In genomic region chr8:94998431-94998830, GRCm38 (mm10) we compare ENCODE assay signal across 9 mouse cellular contexts. TPM values are rescaled to one million over a fixed set of nuclear protein-coding genes. Genes with fewer than 3 reads are reported as not detected.
DNase-seq lines count a peak whose midpoint lies in the region; ATAC-seq lines count a peak whose summit lies in the region.
"Had no signal": no experiment of that assay in that cellular context is flagged by ENCODE, and none has a peak within 500 bp of the region (broad histone marks: within the 10 kb centered on the region; RNA-seq: fewer than 3 reads in every experiment).

No protein-coding gene starts in this region.

- H3K4me2 ChIP-seq in heart, embryonic 12.5 days = no peak overlapping the region
- peak overlapping the region; percentile 78 for H3K4me2 ChIP-seq in neural tube, embryonic 11.5 days (ENCODE audit: low read depth)
- H3K4me2 ChIP-seq in liver, embryonic 16.5 days (ENCODE audit: low read depth, low read length) = no peak overlapping the region
- no peak overlapping the region for H3K4me2 ChIP-seq in stomach, embryonic 16.5 days (ENCODE audit: low read depth, low read length)

- H3K9ac ChIP-seq in heart, embryonic 12.5 days = no peak overlapping the region
- H3K9ac ChIP-seq in neural tube, embryonic 11.5 days (ENCODE audit: low read length) = 0 out of 2 replicates have a peak overlapping the region, but pooled peaks have one; percentile 30
- H3K9ac ChIP-seq in liver, embryonic 16.5 days (ENCODE audit: low read depth, low read length) = no peak overlapping the region
- H3K9ac ChIP-seq in stomach, embryonic 16.5 days (ENCODE audit: low read length) = peak overlapping the region; percentile 14; the same call in 1 of the 2 replicates

- H3K36me3 ChIP-seq in heart, embryonic 12.5 days = no peaks in the 10 kb centered on the region
- H3K36me3 ChIP-seq in neural tube, embryonic 11.5 days (ENCODE audit: control insufficient read depth, insufficient read depth, low read length) = peaks cover 4% of the 10 kb centered on the region; the same call in 1 of the 2 replicates
- peaks cover 14% of the 10 kb centered on the region for H3K36me3 ChIP-seq in liver, embryonic 16.5 days (ENCODE audit: control insufficient read depth, insufficient read depth)
- no peaks in the 10 kb centered on the region for H3K36me3 ChIP-seq in stomach, embryonic 16.5 days (ENCODE audit: control insufficient read depth, insufficient read depth, low read length)

- WGBS in heart, embryonic 12.5 days = 33% methylated on average over 2 of the region's 2 CpGs
- WGBS in neural tube, embryonic 11.5 days = 29% methylated on average over 2 of the region's 2 CpGs
- WGBS in liver, embryonic 16.5 days (ENCODE audit: insufficient replicate concordance) = 24% methylated on average over 2 of the region's 2 CpGs
- WGBS in stomach, embryonic 16.5 days = 32% methylated on average over 2 of the region's 2 CpGs

- no peaks in the 10 kb centered on the region for H3K9me3 ChIP-seq in heart, embryonic 12.5 days (replicated peaks)
- H3K9me3 ChIP-seq in neural tube, embryonic 11.5 days (ENCODE audit: control insufficient read depth, low read length) = no peaks in the 10 kb centered on the region
- no peaks in the 10 kb centered on the region for H3K9me3 ChIP-seq in liver, embryonic 16.5 days (replicated peaks; ENCODE audit: control insufficient read depth, low read length)
- no peaks in the 10 kb centered on the region for H3K9me3 ChIP-seq in stomach, embryonic 16.5 days (replicated peaks; ENCODE audit: control insufficient read depth, low read length)

- H3K4me3 ChIP-seq in heart, embryonic 12.5 days = no peak overlapping the region
- peak overlapping the region; percentile 47 for H3K4me3 ChIP-seq in neural tube, embryonic 11.5 days (ENCODE audit: low read depth, low read length)
- H3K4me3 ChIP-seq in liver, embryonic 16.5 days (ENCODE audit: low read depth, low read length) = no peak overlapping the region
- H3K4me3 ChIP-seq in stomach, embryonic 16.5 days (replicated peaks; ENCODE audit: low read length) = no peak overlapping the region
- H3K4me3 ChIP-seq: erythroblast, embryonic 14.5 days had no signal

- no peak for DNase-seq in heart, adult 8-10 months (ENCODE audit: low spot score)
- no peak for DNase-seq in neural tube, embryonic 11.5 days (ENCODE audit: low spot score)
- DNase-seq in neural tube, embryonic 10.5 days (ENCODE audit: extremely low spot score, low spot score) = no peak
- no peak for DNase-seq in right cerebral cortex, adult 2 months (ENCODE audit: low spot score in 2 of 2)
- no peak for DNase-seq in thymus, postnatal 10 days (ENCODE audit: low spot score in 2 of 2)

- no peak for ATAC-seq in heart, embryonic 12.5 days (ENCODE audit: insufficient number of reproducible peaks, low FRiP score)
- ATAC-seq in neural tube, embryonic 11.5 days (ENCODE audit: insufficient read depth, low FRiP score, low TSS enrichment) = no peak
- ATAC-seq in liver, embryonic 16.5 days (ENCODE audit: low read depth) = no peak
- ATAC-seq in stomach, embryonic 16.5 days (ENCODE audit: insufficient read depth, low FRiP score) = no peak

- H3K27ac ChIP-seq in heart, embryonic 12.5 days (ENCODE audit: poor library complexity, severe bottlenecking) = 0 out of 2 replicates have a peak overlapping the region, but pooled peaks have one; percentile 8
- no peak overlapping the region; the same call in 1 of the 2 replicates for H3K27ac ChIP-seq in neural tube, embryonic 11.5 days (ENCODE audit: low read depth, low read length)
- H3K27ac ChIP-seq in liver, embryonic 16.5 days (ENCODE audit: low read length) = peak overlapping the region; percentile 22; the same call in 1 of the 2 replicates
- peak overlapping the region; percentile 10; the same call in 1 of the 2 replicates for H3K27ac ChIP-seq in stomach, embryonic 16.5 days (ENCODE audit: low read length)

- H3K27me3 ChIP-seq in heart, embryonic 12.5 days (replicated peaks) = no peaks in the 10 kb centered on the region
- H3K27me3 ChIP-seq in neural tube, embryonic 11.5 days (ENCODE audit: control insufficient read depth, insufficient read depth, low read length) = no peaks in the 10 kb centered on the region
- no peaks in the 10 kb centered on the region for H3K27me3 ChIP-seq in liver, embryonic 16.5 days (ENCODE audit: control insufficient read depth, insufficient read depth, low read depth, low read length)
- H3K27me3 ChIP-seq in stomach, embryonic 16.5 days (ENCODE audit: control insufficient read depth, insufficient read depth, low read length) = no peaks in the 10 kb centered on the region

- peaks cover 65% of the 10 kb centered on the region for H3K4me1 ChIP-seq in heart, embryonic 12.5 days (replicated peaks)
- peaks cover 47% of the 10 kb centered on the region for H3K4me1 ChIP-seq in neural tube, embryonic 11.5 days (ENCODE audit: control insufficient read depth, insufficient read depth, low read length)
- H3K4me1 ChIP-seq in liver, embryonic 16.5 days (ENCODE audit: control insufficient read depth, low read depth, low read length) = peaks cover 62% of the 10 kb centered on the region
- peaks cover 25% of the 10 kb centered on the region for H3K4me1 ChIP-seq in stomach, embryonic 16.5 days (ENCODE audit: control insufficient read depth, insufficient read depth, low read length)

RNA-seq across cellular contexts. Expression of gene Adgrg3, which starts 19.1 kb away (rescaled TPM):
- polyA plus RNA-seq in heart, embryonic 12.5 days (2016; fragmentation: Nextera tagmentation; extraction: Ambion mirVana) = 2.7 and 3.1 TPM in 2 replicates
- total RNA-seq in heart, adult 8-10 months (2022) = 1 to 10 TPM in 3 of 4 experiments, under 1 TPM in 1; 0.75 to 1.3 (median 1.2) TPM
- 3.5 and 4.1 TPM in 2 replicates for polyA plus RNA-seq in neural tube, embryonic 11.5 days (2014; fragmentation: Nextera tagmentation; extraction: Ambion mirVana)
- polyA plus RNA-seq in liver, embryonic 16.5 days (2015; fragmentation: Nextera tagmentation; extraction: Ambion mirVana) = 8.3 and 9.1 TPM in 2 replicates
- polyA plus RNA-seq in stomach, embryonic 16.5 days (2015; fragmentation: Nextera tagmentation; extraction: Ambion mirVana) = 3.2 and 3.7 TPM in 2 replicates

RNA-seq across cellular contexts. Expression of gene Adgrg1, which starts 23.9 kb away (rescaled TPM):
- 4.9 and 6.0 TPM in 2 replicates for polyA plus RNA-seq in heart, embryonic 12.5 days (2016; fragmentation: Nextera tagmentation; extraction: Ambion mirVana)
- 10 to 100 TPM; 41.3 to 63.6 (median 51.8) TPM for total RNA-seq in heart, adult 8-10 months (2022)
- polyA plus RNA-seq in neural tube, embryonic 11.5 days (2014; fragmentation: Nextera tagmentation; extraction: Ambion mirVana) = 133 and 140 TPM in 2 replicates
- 45.0 and 50.6 TPM in 2 replicates for polyA plus RNA-seq in liver, embryonic 16.5 days (2015; fragmentation: Nextera tagmentation; extraction: Ambion mirVana)
- 51.1 and 65.2 TPM in 2 replicates for polyA plus RNA-seq in stomach, embryonic 16.5 days (2015; fragmentation: Nextera tagmentation; extraction: Ambion mirVana)

RNA-seq across cellular contexts. Expression of gene Drc7, which starts 56.5 kb away (rescaled TPM):
- not detected in 2 replicates for polyA plus RNA-seq in heart, embryonic 12.5 days (2016; fragmentation: Nextera tagmentation; extraction: Ambion mirVana)
- total RNA-seq in heart, adult 8-10 months (2022) = not detected
- polyA plus RNA-seq in neural tube, embryonic 11.5 days (2014; fragmentation: Nextera tagmentation; extraction: Ambion mirVana) = not detected in 2 replicates
- polyA plus RNA-seq in liver, embryonic 16.5 days (2015; fragmentation: Nextera tagmentation; extraction: Ambion mirVana) = 0.44 and 0.50 TPM in 2 replicates
- 0.14 TPM in 1 of 2 replicates, not detected in the other for polyA plus RNA-seq in stomach, embryonic 16.5 days (2015; fragmentation: Nextera tagmentation; extraction: Ambion mirVana)
- polyA plus RNA-seq: erythroblast, embryonic 14.5 days had no signal

Comparison
In these comparisons a context has a peak if more than half of its experiments do, and no peak if none do; other contexts are left out.
1. H3K9ac ChIP-seq: peak in neural tube, embryonic 11.5 days (single experiment) and stomach, embryonic 16.5 days (single experiment); none in heart, embryonic 12.5 days (single experiment) and liver, embryonic 16.5 days (single experiment).